Mouse (Mus musculus) lung, postnatal 0 days (tissue): ENCODE measurements at regions not wholly inside any gene's neighbourhood (a gene's known extent, or its start where the extent isn't known, plus 50 kb on each side); places are given as distances from the start of the nearest gene placed in this dataset.

ENCODE experiments used
- ATAC-seq: fragments of 200-750 bp; cut with Nextera tagmentation; 2 replicates; pipeline ENCODE4 v1.8.0; 2017; ENCODE audit warnings: moderate library complexity
- DNase-seq: peaks from one replicate; pipeline ENCODE4 v3.0.0-alpha.2; 2016; ENCODE audit warnings: low spot score
- H3K27ac ChIP-seq: fragments of 300-500 bp; sonication (generic); 2 replicates; pipeline ENCODE4 v1.5.1; 2014; ENCODE audit warnings: antibody characterized with exemption, mild to moderate bottlenecking, low read length, mixed read lengths
- H3K27me3 ChIP-seq: fragments of 300-500 bp; sonication (generic); replicated peaks from 2 replicates; pipeline ENCODE4 v1.6.1; 2014; ENCODE audit warnings: low read length, mixed read lengths; ENCODE audit not compliant: insufficient read depth
- H3K36me3 ChIP-seq: fragments of 300-500 bp; sonication (generic); 2 replicates; pipeline ENCODE4 v1.6.1; 2014; ENCODE audit warnings: low read length, mixed read lengths; ENCODE audit not compliant: insufficient read depth
- H3K4me1 ChIP-seq: fragments of 300-500 bp; sonication (generic); 2 replicates; pipeline ENCODE4 v1.6.1; 2014; ENCODE audit warnings: antibody characterized with exemption, low read depth, low read length, mixed read lengths; ENCODE audit not compliant: insufficient read depth
- H3K4me2 ChIP-seq: fragments of 300-500 bp; sonication (generic); replicated peaks from 2 replicates; pipeline ENCODE4 v1.6.1; 2014; ENCODE audit warnings: low read depth, mild to moderate bottlenecking, low read length, moderate library complexity, mixed read lengths
- H3K4me3 ChIP-seq: fragments of 300-500 bp; sonication (generic); 2 replicates; pipeline ENCODE4 v1.5.1; 2014; ENCODE audit warnings: low read depth, low read length
- H3K9ac ChIP-seq: fragments of 300-500 bp; sonication (generic); replicated peaks from 2 replicates; pipeline ENCODE4 v1.6.1; 2014; ENCODE audit warnings: low read depth, mild to moderate bottlenecking
- H3K9me3 ChIP-seq: fragments of 300-500 bp; sonication (generic); 2 replicates; pipeline ENCODE4 v1.6.1; 2016; ENCODE audit warnings: low read length, mixed read lengths
- CTCF ChIP-seq: IDR thresholded peaks from 2 replicates; pipeline ENCODE4 v1.5.1; 2016; ENCODE audit warnings: antibody characterized with exemption, mild to moderate bottlenecking
- EP300 ChIP-seq: IDR thresholded peaks from 2 replicates; pipeline ENCODE4 v1.6.1; 2016; ENCODE audit warnings: antibody characterized with exemption, mild to moderate bottlenecking, control low read depth
- WGBS: fragments of 180-500 bp; shearing (Covaris S2); extraction: QIAGEN DNeasy Blood & Tissue Kit; methylation state at CpG from one replicate; pipeline ENCODE4 v1.1.7; 2014; 5-methylcytosine and 5-hydroxymethylcytosine counted together

DNA sequence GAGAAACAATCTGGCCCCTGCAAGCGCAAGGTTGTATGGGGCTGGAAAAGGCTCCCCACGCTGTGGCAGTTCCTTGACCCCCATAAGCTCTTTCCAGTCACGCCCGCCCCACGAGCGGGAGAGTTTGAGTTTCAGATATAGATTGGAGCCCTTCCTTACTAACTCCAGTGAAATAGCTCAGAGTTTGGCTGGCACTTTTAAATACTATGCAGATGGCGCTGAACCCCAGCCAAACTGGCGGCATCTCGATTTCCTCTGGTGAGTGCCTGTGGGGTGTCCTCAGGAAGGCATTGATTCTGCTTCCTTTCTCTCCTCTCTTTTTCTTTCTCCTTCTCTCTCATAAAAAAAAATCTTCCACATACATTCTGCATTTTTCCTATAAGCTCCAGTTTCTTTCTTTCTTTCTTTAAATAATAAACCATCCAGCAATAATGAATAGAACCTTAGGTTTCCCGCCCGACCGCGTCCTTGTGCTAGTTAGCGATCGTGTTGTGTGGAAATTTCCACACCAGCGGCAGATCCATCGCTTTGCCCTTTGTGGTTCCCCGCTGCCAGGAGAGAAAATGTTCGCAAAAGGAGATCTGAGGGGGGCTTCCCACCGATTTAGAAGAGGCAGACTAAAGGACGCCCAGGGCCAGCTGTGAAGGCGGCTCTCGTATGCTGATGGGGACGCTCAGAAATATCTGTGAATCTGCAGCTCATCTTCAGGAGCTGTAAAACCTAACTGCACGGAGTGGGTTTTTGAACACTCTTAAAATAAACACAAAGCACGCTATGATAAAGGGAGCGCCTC lies 247.8 kb downstream of the Etnk1 start:
- Histone ChIP-seq H3K9me3 (no peaks in the 10 kb centered on the region), H3K4me1 (no peaks in the 10 kb centered on the region), H3K4me2 (no peak overlapping the region), H3K27me3 (no peaks in the 10 kb centered on the region), H3K9ac (no peak overlapping the region), H3K36me3 (no peaks in the 10 kb centered on the region), H3K27ac (no peak overlapping the region), H3K4me3 (no peak overlapping the region)
- WGBS, result 86% methylated on average over 27 of the region's 27 CpGs
- DNase-seq (no peak), ATAC-seq (no peak)
- TF ChIP-seq EP300 (no peak), CTCF (no peak)

DNA sequence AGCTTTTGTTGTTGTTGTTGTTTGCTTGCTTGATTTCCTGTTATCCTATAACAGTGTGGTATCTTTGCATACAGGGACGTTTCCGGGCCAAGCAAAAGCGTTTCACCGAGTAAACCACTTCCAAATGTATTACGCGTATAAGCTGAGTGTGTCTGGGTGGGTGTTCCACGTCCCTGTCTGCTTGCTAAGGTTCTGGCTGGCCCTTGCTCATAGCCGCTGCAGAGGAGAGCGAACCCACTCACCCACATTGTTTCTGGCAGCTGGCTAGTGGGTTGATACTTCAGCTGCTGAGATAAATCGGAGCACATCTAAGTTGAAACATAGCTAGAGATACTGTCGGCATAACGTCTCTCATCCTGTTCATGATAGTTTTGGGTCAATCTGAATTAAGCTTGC lies 248.4 kb downstream of the Etnk1 start:
- Histone ChIP-seq H3K9ac (no peak overlapping the region), H3K27ac (no peak overlapping the region), H3K4me3 (no peak overlapping the region), H3K27me3 (no peaks in the 10 kb centered on the region), H3K36me3 (no peaks in the 10 kb centered on the region), H3K4me2 (no peak overlapping the region), H3K4me1 (no peaks in the 10 kb centered on the region), H3K9me3 (no peaks in the 10 kb centered on the region)
- ATAC-seq, result no peak
- no peak for DNase-seq
- TF ChIP-seq CTCF (no peak), EP300 (no peak)
- 88% methylated on average over 12 of the region's 12 CpGs for WGBS

DNA sequence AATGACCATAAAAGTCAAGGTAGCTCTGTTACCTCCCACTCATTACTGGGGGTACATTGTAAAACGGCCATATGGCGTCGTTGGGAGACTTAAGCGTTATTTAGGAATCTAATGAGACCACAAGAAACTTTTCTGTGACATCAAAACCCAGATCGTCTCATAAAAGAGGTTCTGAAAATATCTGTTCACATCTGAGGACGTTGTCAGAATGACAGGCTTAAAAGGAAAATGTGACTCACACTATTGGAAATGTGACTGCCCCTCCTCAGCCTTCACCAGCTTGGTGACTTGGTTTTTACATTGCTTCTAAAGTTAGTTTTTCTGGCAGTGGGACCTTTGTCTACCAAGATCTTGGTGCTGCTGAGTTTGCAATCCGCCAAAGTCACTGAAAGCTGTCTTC lies 252.9 kb downstream of the Etnk1 start:
- DNase-seq (no peak), ATAC-seq (no peak)
- H3K36me3 ChIP-seq, result no peaks in the 10 kb centered on the region
- H3K9ac ChIP-seq, result no peak overlapping the region
- H3K27ac ChIP-seq, result no peak overlapping the region
- TF ChIP-seq CTCF (no peak), EP300 (no peak)
- H3K4me3 ChIP-seq, result no peak overlapping the region
- H3K4me2 ChIP-seq, result no peak overlapping the region
- no peaks in the 10 kb centered on the region for H3K27me3 ChIP-seq
- no peaks in the 10 kb centered on the region for H3K9me3 ChIP-seq
- no peaks in the 10 kb centered on the region for H3K4me1 ChIP-seq
- 88% methylated on average over 7 of the region's 7 CpGs for WGBS

DNA sequence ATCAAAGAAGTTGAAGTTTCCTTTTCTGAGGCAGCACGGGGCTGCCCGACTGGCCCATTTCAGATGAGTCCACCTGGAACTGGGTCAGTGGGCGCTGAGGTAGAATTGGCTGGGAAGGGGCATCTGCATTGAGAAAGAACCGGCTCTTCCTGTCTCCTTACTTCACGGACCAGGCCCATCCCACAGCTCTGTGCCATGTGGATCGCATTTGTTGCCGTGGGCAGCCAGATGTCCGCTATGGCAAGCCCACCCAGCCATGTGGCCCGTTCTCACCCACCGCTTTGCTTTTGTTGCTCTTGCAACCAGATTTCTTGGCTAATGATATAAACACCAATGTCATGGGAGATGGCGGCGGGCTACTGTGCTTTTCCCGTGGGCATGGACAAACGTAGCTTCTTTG lies 256.0 kb downstream of the Etnk1 start:
- ATAC-seq, result no peak
- Histone ChIP-seq H3K9me3 (no peaks in the 10 kb centered on the region), H3K4me3 (no peak overlapping the region), H3K36me3 (no peaks in the 10 kb centered on the region), H3K4me1 (peaks cover 4% of the 10 kb centered on the region; the same call in 1 of the 2 replicates), H3K4me2 (no peak overlapping the region), H3K27ac (no peak overlapping the region), H3K9ac (no peak overlapping the region), H3K27me3 (no peaks in the 10 kb centered on the region)
- 96% methylated on average over 14 of the region's 14 CpGs for WGBS
- no peak for TF ChIP-seq CTCF
- no peak for TF ChIP-seq EP300
- no peak for DNase-seq

DNA sequence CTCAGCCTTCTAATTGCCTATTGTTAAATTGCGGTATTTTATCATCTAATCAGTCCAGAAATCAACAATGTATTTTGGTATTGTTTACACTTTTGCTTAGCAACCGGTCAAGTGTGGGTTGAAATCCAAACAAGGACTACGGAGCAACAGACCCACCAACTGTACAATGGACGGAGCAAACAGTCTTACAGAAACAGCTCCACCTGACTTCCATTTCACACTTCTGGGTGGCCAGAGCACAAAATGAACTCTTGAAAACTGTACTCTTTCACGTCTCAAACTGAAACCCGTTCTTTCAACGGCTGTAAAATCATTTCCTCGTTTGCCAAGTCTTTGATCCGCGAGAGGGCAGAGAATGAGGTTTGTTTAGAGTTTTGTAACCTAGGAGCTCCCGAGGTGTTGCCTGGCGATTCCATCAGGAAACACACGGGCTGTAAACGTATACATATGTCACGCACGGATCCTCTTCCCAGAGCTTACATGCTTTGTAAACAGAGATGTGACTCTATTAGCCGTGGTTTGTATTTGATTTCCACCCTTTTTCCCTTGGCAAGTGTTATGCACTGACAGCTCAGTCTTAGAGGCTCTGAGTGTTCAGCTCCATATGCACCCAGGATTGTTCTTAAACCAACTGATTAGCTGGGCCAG lies 258.3 kb downstream of the Etnk1 start:
- WGBS, result 10% methylated on average over 17 of the region's 17 CpGs
- Histone ChIP-seq H3K36me3 (no peaks in the 10 kb centered on the region), H3K9me3 (no peaks in the 10 kb centered on the region), H3K4me1 (peaks cover 4% of the 10 kb centered on the region; the same call in 1 of the 2 replicates), H3K4me3 (peak overlapping the region; percentile 28), H3K9ac (no peak overlapping the region), H3K4me2 (peak overlapping the region; percentile 50), H3K27ac (no peak overlapping the region), H3K27me3 (no peaks in the 10 kb centered on the region)
- no peak; the same call in 1 of the 2 replicates for TF ChIP-seq CTCF
- peak; percentile 63 for TF ChIP-seq EP300
- DNase-seq, result peak; percentile 63
- peak; percentile 75 for ATAC-seq

DNA sequence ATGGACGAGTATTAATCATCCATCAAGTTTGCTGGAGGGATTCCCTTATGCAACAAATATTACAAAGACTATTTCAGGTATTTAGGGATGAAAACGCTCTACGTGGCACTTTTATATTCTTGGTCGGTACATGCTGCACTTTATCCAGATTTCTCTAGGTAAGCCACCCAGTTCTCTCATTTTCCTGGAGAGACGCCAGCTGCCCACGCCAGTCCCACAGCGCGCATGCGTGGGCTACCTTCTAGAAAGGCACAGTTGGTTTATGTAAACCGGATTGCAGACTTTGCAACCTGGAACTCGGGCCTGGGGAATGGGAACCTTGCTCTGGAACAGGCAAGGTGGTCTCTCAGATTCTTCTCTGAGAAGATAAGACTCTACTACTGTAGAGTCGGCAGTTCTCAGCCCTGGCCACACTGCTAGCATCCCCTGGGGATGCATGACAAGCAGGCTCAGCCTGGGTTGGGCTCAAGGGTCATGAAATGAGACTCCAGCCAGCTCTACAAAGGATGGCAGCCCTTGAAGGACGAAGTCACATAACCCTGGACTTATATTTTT lies 265.0 kb downstream of the Etnk1 start:
- no peaks in the 10 kb centered on the region for H3K4me1 ChIP-seq
- no peak overlapping the region for H3K4me2 ChIP-seq
- TF ChIP-seq EP300 (no peak), CTCF (no peak)
- H3K9me3 ChIP-seq, result no peaks in the 10 kb centered on the region
- no peak for DNase-seq
- ATAC-seq, result no peak
- no peaks in the 10 kb centered on the region for H3K27me3 ChIP-seq
- no peak overlapping the region for H3K9ac ChIP-seq
- no peak overlapping the region for H3K27ac ChIP-seq
- H3K36me3 ChIP-seq, result no peaks in the 10 kb centered on the region
- 85% methylated on average over 13 of the region's 13 CpGs for WGBS
- H3K4me3 ChIP-seq, result no peak overlapping the region
